Mouse (Mus musculus): ENCODE measurements at regions not wholly inside any gene's neighbourhood (a gene's known extent, or its start where the extent isn't known, plus 50 kb on each side); places are given as distances from the start of the nearest gene placed in this dataset.

GRCm38 (mm10) chr6:60555590-60556235 lies 273.9 kb downstream of the Snca start:
- peak; percentile 37 for TF ChIP-seq CTCF (IDR thresholded peaks at IDR 0.05; ENCODE audit: low read depth)
- no peak for TF ChIP-seq EP300 (IDR thresholded peaks at IDR 0.05; ENCODE audit: low read depth)

Data from liver, postnatal 0 days (tissue).